Mouse (Mus musculus): Measurements from ENCODE around the gene Ube2e3. TPM values are rescaled to one million over a fixed set of nuclear protein-coding genes. Genes with fewer than 3 reads are reported as not detected.

Gene Ube2e3
- polyA plus RNA-seq, 1 experiment from 2014 or later: 116 TPM

- no peaks in the 10 kb centered on the region for H3K36me3 ChIP-seq
- H3K4me3 ChIP-seq: no peak overlapping the region
- H3K27ac ChIP-seq (ENCODE audit: poor library complexity, severe bottlenecking): no peak overlapping the region
- H3K4me2 ChIP-seq: peak overlapping the region; percentile 31; the same call in 1 of the 2 replicates
- peaks cover 12% of the 10 kb centered on the region for H3K4me1 ChIP-seq (replicated peaks)
- 37% methylated on average over 3 of the region's 3 CpGs for WGBS
- ATAC-seq (ENCODE audit: insufficient number of reproducible peaks, low FRiP score): no peak
- H3K27me3 ChIP-seq (replicated peaks): no peaks in the 10 kb centered on the region
- no peaks in the 10 kb centered on the region for H3K9me3 ChIP-seq (replicated peaks)
- H3K9ac ChIP-seq: no peak overlapping the region
Measured at GRCm38 (mm10) chr2:78959451-78959850, 91.5 kb downstream of the Ube2e3 start.

GRCm38 (mm10) chr2:78960288-78960687, 92.4 kb downstream of the Ube2e3 start:
- ATAC-seq (ENCODE audit: insufficient number of reproducible peaks, low FRiP score): no peak
- Histone ChIP-seq H3K9ac (no peak overlapping the region), H3K4me3 (no peak overlapping the region), H3K27ac (ENCODE audit: poor library complexity, severe bottlenecking) (no peak overlapping the region), H3K27me3 (replicated peaks) (no peaks in the 10 kb centered on the region), H3K4me1 (replicated peaks) (peaks cover 14% of the 10 kb centered on the region), H3K36me3 (no peaks in the 10 kb centered on the region), H3K4me2 (no peak overlapping the region), H3K9me3 (replicated peaks) (no peaks in the 10 kb centered on the region)
- 65% methylated on average over 5 of the region's 5 CpGs for WGBS

DNA sequence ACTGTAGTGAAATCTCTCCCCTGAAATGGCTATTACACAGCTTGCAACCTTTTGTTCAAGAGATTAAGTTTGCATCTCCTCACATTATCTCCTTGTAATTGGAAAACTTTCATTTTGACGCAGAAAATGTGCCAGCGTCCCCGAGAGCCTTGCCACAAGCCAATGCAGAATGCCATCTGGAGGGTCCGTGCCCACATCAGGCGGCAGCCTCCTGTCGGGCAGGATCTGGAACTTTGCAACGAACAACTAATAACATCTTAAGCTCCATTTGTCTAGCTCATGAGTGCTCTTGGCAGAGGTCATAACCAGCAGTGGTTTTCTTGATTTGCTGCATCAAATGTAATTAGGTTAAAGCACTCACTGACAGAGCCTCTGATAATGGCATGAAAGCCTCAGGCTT, 93.1 kb downstream of the Ube2e3 start:
- Histone ChIP-seq H3K27ac (ENCODE audit: poor library complexity, severe bottlenecking) (no peak overlapping the region), H3K9me3 (replicated peaks) (no peaks in the 10 kb centered on the region), H3K4me2 (no peak overlapping the region), H3K27me3 (replicated peaks) (no peaks in the 10 kb centered on the region), H3K4me1 (replicated peaks) (peaks cover 14% of the 10 kb centered on the region), H3K4me3 (no peak overlapping the region), H3K36me3 (no peaks in the 10 kb centered on the region), H3K9ac (no peak overlapping the region)
- ATAC-seq (ENCODE audit: insufficient number of reproducible peaks, low FRiP score): no peak
- WGBS: 65% methylated on average over 7 of the region's 7 CpGs

DNA sequence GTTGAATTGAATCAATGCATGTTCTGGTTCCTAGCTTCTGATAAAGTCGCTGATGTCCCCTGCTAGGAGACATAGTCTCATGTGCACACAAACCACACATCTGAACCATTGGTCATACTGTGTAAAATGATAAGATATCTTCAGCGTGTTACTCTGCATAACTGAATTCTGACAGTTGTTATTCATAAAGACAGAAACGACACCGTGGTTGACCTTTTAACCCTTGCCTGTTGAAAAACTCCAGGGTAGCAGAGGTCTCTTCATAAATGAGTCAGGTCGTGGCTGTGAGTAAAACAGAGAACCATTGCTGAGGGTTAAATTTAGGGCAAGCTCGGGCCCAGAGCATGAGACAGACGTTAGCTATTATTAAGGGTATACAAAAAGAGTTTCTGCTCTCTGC, 93.7 kb downstream of the Ube2e3 start:
- Histone ChIP-seq H3K9ac (no peak overlapping the region), H3K4me2 (no peak overlapping the region), H3K4me3 (no peak overlapping the region), H3K27ac (ENCODE audit: poor library complexity, severe bottlenecking) (no peak overlapping the region), H3K36me3 (no peaks in the 10 kb centered on the region), H3K9me3 (replicated peaks) (no peaks in the 10 kb centered on the region), H3K4me1 (replicated peaks) (peaks cover 16% of the 10 kb centered on the region), H3K27me3 (replicated peaks) (no peaks in the 10 kb centered on the region)
- no peak for ATAC-seq (ENCODE audit: insufficient number of reproducible peaks, low FRiP score)
- 22% methylated on average over 7 of the region's 7 CpGs for WGBS

DNA sequence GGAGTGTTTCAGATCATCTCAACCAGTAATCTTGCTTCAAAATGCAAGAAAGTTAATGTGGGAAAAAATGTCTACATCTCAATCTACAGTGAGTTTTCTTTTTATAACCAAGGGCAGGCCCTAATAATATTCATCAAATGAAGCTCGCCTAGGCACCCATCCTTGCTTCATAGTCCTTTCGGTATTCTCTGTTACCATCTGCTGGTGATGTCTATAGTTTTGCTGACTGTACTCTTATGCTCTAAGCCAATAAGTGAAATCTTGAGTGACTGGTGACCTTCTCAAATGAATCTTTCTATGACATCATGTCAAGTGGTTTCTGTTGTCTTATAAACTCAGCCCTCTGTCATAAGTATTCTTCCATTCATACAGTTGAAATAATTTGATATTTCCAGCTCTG, 97.1 kb downstream of the Ube2e3 start:
- H3K4me2 ChIP-seq: no peak overlapping the region
- H3K4me3 ChIP-seq: no peak overlapping the region
- no peak overlapping the region for H3K27ac ChIP-seq (ENCODE audit: poor library complexity, severe bottlenecking)
- WGBS: 76% methylated on average over 2 of the region's 2 CpGs
- H3K9me3 ChIP-seq (replicated peaks): no peaks in the 10 kb centered on the region
- H3K27me3 ChIP-seq (replicated peaks): no peaks in the 10 kb centered on the region
- no peak overlapping the region for H3K9ac ChIP-seq
- H3K4me1 ChIP-seq (replicated peaks): peaks cover 20% of the 10 kb centered on the region
- no peaks in the 10 kb centered on the region for H3K36me3 ChIP-seq
- ATAC-seq (ENCODE audit: insufficient number of reproducible peaks, low FRiP score): no peak

DNA sequence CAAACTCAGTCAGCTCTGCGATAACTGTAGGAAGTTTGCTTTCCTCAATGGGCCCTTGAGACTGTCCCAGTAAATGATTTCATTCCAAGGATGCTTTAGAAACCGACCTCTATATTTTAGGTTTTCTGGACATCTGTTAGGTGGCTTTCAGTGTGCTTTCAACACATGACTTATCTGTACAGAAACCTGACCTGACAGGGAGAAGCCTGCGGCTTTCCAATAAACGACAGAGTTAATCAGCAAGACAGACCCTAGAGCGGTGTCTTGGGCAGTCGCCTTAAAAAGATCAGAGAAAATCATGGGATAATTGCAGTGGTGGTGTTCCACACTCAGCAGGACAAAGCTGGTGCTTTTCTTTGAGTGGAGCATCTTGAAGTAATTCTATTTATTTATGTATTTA, 97.5 kb downstream of the Ube2e3 start:
- H3K4me2 ChIP-seq: no peak overlapping the region
- no peak overlapping the region for H3K4me3 ChIP-seq
- H3K36me3 ChIP-seq: no peaks in the 10 kb centered on the region
- WGBS: 38% methylated on average over 6 of the region's 6 CpGs
- no peaks in the 10 kb centered on the region for H3K27me3 ChIP-seq (replicated peaks)
- H3K9me3 ChIP-seq (replicated peaks): no peaks in the 10 kb centered on the region
- no peak overlapping the region for H3K9ac ChIP-seq
- ATAC-seq (ENCODE audit: insufficient number of reproducible peaks, low FRiP score): no peak
- no peak overlapping the region for H3K27ac ChIP-seq (ENCODE audit: poor library complexity, severe bottlenecking)
- H3K4me1 ChIP-seq (replicated peaks): peaks cover 17% of the 10 kb centered on the region

- 68% methylated on average over 6 of the region's 6 CpGs for WGBS
- H3K27me3 ChIP-seq (replicated peaks): no peaks in the 10 kb centered on the region
- ATAC-seq (ENCODE audit: insufficient number of reproducible peaks, low FRiP score): no peak
Measured at GRCm38 (mm10) chr2:78970088-78970487, 102.2 kb downstream of the Ube2e3 start.

More at GRCm38 (mm10) chr2:78970088-78970487, 102.2 kb downstream of the Ube2e3 start:
- Histone ChIP-seq H3K4me1 (replicated peaks) (peaks cover 6% of the 10 kb centered on the region; the same call in 1 of the 2 replicates), H3K4me3 (no peak overlapping the region), H3K9ac (no peak overlapping the region), H3K4me2 (no peak overlapping the region), H3K36me3 (no peaks in the 10 kb centered on the region), H3K27ac (ENCODE audit: poor library complexity, severe bottlenecking) (no peak overlapping the region), H3K9me3 (replicated peaks) (no peaks in the 10 kb centered on the region)
